Mouse (Mus musculus) frontal cortex, adult (tissue): ENCODE measurements around the gene Trim71.

ENCODE experiments used
- ATAC-seq: cut with Nextera tagmentation; 2 replicates; pipeline ENCODE4 v1.9.2; 2017; ENCODE audit warnings: mild to moderate bottlenecking, moderate library complexity, mixed read lengths; ENCODE audit not compliant: low TSS enrichment

Trim71 gene

GRCm38 (mm10) chr9:114557086-114557485 is 7.1 kb downstream of the Trim71 start:
- ATAC-seq, result no peak

DNA sequence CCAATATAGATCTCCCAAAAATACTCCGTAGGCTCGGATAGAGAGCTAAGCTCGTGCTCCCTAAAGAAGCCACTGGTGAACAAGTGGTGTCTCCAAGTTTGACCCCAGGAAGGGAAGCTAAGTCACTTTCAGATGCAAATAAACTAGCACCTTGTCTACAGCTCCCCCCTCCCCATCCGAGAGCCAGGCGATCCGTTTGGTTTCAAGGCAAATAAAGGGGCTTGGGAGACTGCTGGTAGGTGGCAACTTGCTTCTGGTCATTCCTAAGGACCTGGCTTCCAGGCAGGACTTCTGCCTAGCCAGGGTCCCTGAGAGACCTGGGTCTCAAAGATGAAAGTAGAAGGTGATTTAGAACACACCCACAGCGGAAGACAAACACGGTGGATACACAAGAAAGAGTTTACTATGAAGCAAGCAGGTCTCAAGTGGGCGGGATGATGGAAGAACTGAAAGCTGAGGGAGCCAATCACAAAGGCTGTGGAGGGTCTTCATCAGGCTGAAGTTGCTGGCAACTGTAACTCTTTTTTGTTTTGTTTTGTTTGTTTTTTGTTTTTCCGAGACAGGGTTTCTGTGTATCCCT is 7.8 kb downstream of the Trim71 start:
- ATAC-seq, result no peak

DNA sequence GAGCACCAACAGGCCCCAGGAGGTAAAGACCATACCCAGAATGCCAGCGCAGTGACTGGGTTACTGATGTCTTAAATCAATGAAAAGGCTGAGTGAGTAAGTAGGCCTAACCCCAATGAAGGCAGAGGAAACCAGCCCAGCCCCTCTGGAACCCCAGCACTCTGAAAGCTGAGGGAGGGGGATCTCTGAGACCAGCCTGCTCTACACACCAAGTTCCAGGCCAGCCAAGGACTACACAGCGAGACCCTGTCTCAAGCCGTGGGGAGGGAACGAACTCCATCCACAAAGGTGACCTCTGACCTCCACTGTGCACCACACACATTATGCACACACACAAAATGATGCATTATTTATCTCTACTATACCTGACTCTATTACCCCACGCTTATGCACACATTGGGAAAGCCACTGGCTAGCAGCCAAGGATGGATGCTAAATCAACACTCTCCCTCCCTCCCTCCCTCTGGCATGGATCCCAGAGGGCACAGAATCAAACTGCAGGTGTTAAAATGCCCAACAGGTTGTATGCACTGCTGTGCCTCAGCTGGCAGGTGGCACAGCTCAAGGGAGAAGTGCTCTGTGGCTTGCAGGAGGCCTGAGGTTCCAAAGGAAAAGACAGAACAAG is 9.7 kb downstream of the Trim71 start:
- ATAC-seq, result no peak

DNA sequence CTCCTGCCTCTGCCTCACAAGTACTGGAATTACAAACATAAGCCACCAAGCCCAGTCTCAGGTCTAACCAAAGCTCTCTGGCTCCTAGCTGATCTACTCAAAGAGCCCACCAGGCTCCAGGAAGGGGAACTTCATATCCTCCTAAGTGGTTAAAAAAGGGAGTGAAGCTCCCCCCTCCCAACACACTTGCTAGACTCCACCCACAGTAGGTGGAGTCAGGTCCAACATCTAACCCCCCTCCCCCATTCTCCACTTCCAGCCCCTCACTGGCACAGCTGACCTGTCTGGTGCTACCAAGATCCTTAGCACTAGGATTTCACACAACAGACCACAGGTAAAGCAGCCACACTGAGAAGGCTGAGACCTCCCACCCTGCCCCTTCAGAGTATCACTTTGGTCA is 10.3 kb downstream of the Trim71 start:
- no peak for ATAC-seq

DNA sequence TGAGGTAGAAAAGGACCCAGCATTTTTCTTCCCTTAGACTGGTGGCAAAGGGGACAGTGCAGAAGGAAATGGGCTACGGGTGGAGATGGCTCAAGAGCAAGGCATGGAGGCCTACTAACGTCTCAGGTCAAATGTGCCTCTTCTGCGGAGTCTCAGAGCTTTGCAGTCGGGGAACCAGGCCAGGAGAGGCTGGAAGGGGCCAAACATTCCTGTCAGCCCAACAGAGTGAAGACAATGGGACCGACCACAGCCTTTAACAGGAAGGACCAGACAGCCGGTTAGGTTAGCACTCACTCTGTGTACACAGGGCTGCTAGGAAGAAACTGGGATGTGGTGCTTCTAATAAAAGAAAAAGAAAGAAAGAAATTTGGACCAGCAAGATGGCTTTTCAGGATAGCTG is 14.1 kb downstream of the Trim71 start:
- ATAC-seq, result no peak

GRCm38 (mm10) chr9:114549117-114549516 is 15.1 kb downstream of the Trim71 start:
- no peak for ATAC-seq

GRCm38 (mm10) chr9:114548496-114548895 is 15.7 kb downstream of the Trim71 start:
- ATAC-seq, result no peak

- no peak for ATAC-seq
Measured at GRCm38 (mm10) chr9:114547643-114548077, 16.5 kb downstream of the Trim71 start.

DNA sequence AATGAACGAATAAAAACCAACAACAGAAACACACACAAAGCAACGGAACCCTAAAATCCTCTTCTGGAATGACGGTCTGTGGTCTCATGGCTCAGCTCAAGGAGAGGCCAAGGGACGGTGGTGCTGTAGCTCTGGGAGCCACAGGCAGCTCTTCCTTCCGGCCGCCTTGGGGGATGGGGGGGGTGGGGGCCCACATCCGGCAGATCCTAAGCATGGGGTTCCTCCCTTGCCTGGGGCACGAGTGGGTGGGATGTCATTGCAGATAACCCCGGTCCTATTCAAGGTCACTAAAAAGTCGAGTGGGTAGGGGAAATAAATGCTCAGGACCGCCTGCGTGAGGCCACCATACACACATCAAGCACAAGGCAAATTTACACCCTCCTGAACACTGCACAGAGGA is 17.4 kb downstream of the Trim71 start:
- ATAC-seq, result no peak

GRCm38 (mm10) chr9:114544754-114545393 is 19.3 kb downstream of the Trim71 start:
- ATAC-seq, result no peak

DNA sequence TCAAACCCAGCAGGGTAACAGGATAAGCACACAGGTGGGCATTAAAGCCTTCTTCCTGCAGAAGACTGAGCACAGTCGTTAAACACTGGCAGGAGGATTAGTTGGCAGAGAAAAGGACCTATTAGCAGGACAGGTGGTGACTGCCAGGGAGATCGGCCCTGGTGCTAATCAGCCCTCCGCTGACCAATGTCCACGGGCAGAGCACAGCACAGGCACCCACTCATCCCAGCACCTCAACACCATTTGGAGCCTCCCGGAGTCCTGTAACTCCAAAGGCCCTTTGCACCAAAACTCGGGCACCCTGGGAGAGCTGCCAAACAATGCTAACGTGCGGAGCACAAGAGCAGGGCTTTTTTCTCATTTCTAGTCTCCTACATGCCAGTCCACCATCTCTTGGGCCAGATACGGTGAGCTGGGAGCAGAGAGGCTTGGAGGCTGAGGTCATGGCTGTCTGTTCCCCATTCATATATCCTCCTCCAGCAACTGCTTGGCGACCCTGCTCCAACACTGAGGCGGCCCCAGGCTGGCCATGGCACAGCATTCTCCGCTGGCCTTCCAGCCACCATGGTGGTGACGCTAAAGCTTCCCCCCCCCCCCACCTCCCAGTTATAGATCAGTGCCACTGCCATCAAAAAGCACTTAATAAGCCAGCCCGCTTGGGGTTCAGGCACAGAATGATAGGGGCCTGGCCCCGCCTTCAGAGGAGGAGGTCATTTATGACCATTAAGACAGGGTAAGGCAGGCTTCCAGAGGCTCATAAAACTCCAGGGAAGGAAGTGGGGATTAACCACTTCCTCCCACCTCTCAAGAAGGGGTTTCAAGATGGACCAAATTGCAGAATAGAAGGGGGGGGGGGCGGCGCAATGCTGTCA is 20.1 kb downstream of the Trim71 start:
- ATAC-seq, result no peak

DNA sequence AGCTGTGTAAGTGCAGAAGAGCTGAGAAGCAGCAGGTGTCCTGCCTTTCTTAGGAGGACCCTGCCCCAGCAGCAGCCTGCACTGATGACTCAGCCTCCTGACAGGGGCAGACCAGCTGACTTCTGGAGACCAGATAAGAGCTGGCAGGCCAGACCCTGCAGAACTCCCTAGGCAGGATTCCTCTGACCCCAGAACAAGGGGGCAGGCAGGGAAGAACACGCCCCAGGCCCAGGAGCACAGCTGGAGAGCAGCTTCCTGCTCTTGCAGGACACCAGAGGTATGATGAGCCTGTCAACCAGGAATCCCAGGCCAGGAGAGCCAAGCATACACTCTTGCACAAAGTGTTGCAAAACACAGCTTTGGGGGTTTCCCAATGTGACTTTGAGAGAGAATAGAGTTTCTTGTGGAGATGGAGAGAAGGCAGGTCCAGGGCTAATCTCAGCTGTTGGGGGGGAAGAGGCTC is 22.9 kb downstream of the Trim71 start:
- ATAC-seq, result no peak

DNA sequence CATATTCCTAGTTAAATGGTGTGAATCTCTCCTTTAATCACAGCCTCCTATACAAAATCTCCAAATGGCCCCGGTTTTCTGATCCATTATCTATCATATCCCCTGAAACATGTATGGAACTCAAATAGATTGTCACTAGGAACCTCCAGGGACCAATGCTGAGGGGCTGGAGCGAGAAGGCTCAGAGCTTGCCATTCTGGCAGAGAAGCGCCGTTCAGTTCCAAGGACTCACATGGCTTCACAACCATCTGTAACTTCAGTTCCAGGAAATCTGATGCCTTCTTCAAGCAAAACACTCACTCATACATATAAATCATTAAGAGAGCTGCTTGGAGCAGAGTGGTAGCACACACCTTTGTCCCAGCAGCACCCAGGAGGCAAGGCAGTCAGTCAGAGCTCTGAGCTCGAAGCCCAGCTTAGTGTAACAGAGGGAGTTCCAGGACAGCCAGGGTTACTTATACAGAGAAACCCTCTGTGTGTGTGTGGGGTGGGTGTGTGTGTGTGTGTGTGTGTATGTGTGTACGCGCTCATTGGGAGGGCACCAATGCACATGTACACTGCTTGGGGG is 25.1 kb downstream of the Trim71 start:
- no peak for ATAC-seq

DNA sequence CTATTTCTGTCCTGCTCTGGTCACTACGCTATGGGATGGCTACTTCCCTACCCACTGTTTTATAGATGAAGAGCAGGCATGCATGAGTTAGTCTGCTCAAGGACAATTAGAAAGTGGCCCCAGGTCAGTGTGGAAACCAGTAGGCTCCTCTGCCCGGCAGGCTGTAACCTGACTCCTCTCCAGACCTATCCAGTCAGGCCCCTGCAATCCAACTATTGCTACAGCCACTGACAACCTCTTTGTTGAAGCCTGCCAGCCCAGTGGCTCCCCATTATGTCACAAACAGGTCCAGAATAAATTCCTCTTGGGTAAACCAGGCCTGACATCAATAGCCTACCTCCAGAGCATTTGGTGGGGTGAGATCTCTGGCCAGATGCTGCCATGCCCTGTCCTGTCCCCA is 27.5 kb downstream of the Trim71 start:
- no peak for ATAC-seq

DNA sequence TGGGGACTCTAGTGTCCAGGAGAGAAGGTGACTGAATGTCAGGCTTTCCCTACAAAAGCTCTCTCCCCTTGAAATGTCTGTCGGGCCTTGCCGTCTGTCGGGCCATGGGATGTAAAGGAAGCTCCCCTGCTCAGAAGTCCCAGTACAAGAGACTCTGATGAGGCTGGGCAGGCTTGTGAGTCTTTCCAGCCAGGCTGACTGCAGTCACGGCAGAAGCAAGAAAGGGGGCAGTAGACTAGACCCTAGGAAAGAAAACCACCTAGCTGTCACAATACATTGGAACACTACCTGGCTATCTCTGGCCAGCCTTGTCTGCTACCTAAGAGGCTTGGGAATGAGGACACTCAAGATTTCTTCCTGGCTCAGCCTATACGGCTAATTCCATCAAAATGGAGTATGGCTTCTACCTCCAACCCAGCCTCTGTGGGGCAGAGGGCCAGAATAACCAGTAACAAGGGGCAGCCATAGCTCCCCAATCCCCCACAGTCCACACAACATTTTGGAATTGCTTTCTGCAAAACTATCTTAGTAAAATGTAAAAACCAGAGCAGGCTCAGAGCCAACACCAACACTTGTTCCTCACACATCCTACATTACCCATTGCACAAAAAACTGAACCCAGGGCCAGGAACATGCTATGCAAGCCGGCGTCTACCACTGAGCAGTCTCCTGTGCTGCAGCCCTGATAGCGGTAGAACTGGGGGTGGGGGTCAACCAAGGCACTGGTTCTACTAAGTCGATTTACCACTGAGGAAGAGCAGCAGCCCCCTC is 29.2 kb downstream of the Trim71 start:
- peak; percentile 74 for ATAC-seq

DNA sequence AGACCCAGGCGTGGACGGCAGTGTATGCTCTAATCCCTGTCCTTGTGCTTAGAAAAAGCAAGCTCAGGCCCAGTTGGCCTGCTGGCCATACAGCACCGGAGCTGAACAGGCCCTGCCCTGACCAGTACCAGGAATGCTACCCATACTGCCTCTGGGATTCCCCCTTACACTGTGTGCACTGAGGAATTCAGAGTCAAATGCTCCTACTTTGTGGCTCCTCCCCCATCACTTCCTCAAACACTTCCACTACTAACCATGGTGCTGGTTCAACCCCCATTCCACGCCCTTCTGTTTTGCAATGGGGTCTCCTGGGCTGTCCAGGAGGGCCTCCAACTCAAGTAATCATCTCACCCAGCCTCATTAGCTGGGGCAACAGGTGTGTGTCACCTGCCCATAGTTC is 30.3 kb downstream of the Trim71 start:
- no peak for ATAC-seq

DNA sequence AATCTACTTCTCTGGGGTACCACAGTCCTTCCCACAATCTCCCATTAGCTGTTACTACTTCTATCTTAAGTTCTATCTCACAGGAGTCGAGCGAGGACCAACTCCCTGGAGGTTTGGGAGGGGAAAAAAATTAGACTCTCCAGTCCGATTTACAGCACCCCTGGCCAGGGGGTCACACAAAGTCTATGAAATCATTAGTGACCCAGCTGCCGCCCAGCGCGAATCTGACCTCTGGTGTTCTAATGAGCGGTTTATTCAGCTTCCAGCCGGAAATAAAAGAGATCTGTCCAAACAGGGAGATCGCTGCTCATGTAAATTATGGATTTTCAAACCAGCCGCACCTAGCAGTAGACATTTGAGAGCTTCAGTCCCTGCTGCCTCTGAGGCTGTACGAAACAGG is 32.9 kb downstream of the Trim71 start:
- no peak for ATAC-seq

GRCm38 (mm10) chr9:114528680-114529048 is 35.5 kb downstream of the Trim71 start:
- no peak for ATAC-seq

GRCm38 (mm10) chr9:114527992-114528679 is 36.0 kb downstream of the Trim71 start:
- no peak for ATAC-seq

DNA sequence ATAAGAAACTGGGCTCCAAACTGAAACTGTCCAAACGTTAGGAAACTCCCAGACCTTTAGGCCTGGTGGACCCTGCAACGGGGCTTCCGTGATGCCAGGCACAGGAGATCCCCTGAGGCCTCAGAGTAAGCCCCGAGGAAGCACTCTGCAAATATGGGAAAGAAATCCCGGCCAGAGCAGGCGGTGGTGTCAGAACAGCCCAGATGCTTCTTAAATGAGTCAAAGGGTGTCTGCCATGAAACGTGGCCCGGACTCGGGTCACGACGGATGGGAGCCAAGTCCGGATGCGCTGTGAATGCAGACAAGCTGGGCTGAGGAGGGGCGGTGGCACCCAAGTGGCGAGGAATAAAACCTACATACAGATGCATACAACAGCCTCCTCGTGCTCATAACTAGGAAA is 37.1 kb downstream of the Trim71 start:
- no peak for ATAC-seq

GRCm38 (mm10) chr9:114526581-114526980 is 37.6 kb downstream of the Trim71 start:
- no peak for ATAC-seq
